Mouse (Mus musculus) E14TG2a.4 (cell line): ENCODE results near the gene Ube2q2.

ENCODE experiments used
- CTCF ChIP-seq: conservative IDR thresholded peaks from 2 replicates; pipeline ENCODE4 v1.5.1; 2014; ENCODE audit warnings: low read length
- NANOG ChIP-seq: IDR thresholded peaks from 2 replicates; pipeline ENCODE4 v1.6.1; 2014; ENCODE audit warnings: borderline replicate concordance, low read length, mixed read lengths

GRCm38 (mm10) chr9:55148854-55149498, at the start of gene Ube2q2:
- no peak for TF ChIP-seq CTCF
- TF ChIP-seq NANOG: no peak
